In the genomic region with DNA sequence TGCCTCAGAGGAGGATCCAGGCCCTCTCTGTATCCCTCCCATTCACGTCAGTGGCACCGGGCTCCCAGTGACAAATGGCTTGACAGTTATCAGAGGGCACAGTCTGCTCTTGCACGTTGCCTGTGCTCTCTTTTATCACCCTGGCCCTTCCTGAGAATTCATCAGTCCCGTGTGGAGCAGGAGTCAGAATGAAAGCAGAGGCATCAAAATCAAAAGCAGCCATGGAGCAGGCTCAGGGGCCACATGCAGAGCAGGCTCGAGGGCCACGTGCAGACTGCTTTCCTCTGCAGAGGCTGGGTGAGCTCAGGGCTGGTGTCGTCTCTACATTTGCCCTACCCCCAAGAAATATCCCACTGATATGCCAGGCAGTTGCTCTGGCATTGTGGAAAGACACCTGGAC, we compare ENCODE assay signal across 9 mouse cellular contexts. TPM values are rescaled to one million over a fixed set of nuclear protein-coding genes. Genes with fewer than 3 reads are reported as not detected.
DNase-seq lines count a peak whose midpoint lies in the region; ATAC-seq lines count a peak whose summit lies in the region.
"Had no signal": no experiment of that assay in that cellular context is flagged by ENCODE, and none has a peak within 500 bp of the region (broad histone marks: within the 10 kb centered on the region; RNA-seq: fewer than 3 reads in every experiment).

No protein-coding gene starts in this region.

- WGBS in lung, embryonic 15.5 days = 22% methylated on average over 7 of the region's 7 CpGs
- 32% methylated on average over 7 of the region's 7 CpGs for WGBS in intestine, embryonic 15.5 days
- WGBS in midbrain, embryonic 16.5 days = 37% methylated on average over 7 of the region's 7 CpGs

- H3K9ac ChIP-seq in lung, embryonic 15.5 days = no peak overlapping the region
- H3K9ac ChIP-seq in intestine, embryonic 15.5 days = no peak overlapping the region
- H3K9ac ChIP-seq in midbrain, embryonic 16.5 days (ENCODE audit: low read depth, low read length) = no peak overlapping the region
- H3K9ac ChIP-seq: neural tube, embryonic 13.5 days had no signal

- DNase-seq in adrenal gland, adult 2 months = peak; percentile 35
- DNase-seq in adrenal gland, postnatal 10 days = no peak
- no peak for DNase-seq in lung, adult 18-20 months
- DNase-seq in ovary, postnatal 10 days (ENCODE audit: low spot score) = no peak
- DNase-seq in frontal cortex, postnatal 14 days (ENCODE audit: low spot score in 2 of 2) = no peak

- no peak overlapping the region for H3K4me3 ChIP-seq in lung, embryonic 15.5 days
- H3K4me3 ChIP-seq in intestine, embryonic 15.5 days (replicated peaks) = no peak overlapping the region
- H3K4me3 ChIP-seq in midbrain, embryonic 16.5 days (ENCODE audit: low read depth, low read length) = no peak overlapping the region
- H3K4me3 ChIP-seq: neural tube, embryonic 13.5 days had no signal

- H3K9me3 ChIP-seq in lung, embryonic 15.5 days = no peaks in the 10 kb centered on the region
- H3K9me3 ChIP-seq in intestine, embryonic 15.5 days = no peaks in the 10 kb centered on the region
- H3K9me3 ChIP-seq in midbrain, embryonic 16.5 days (replicated peaks; ENCODE audit: control insufficient read depth, low read length, poor library complexity, severe bottlenecking) = no peaks in the 10 kb centered on the region
- H3K9me3 ChIP-seq: neural tube, embryonic 13.5 days had no signal

- no peak overlapping the region for H3K4me2 ChIP-seq in lung, embryonic 15.5 days
- H3K4me2 ChIP-seq in intestine, embryonic 15.5 days (replicated peaks) = no peak overlapping the region
- H3K4me2 ChIP-seq in midbrain, embryonic 16.5 days (ENCODE audit: low read length) = no peak overlapping the region
- H3K4me2 ChIP-seq: neural tube, embryonic 13.5 days had no signal

- peak overlapping the region; percentile 45 for H3K27ac ChIP-seq in lung, embryonic 15.5 days
- peak overlapping the region; percentile 65 for H3K27ac ChIP-seq in intestine, embryonic 15.5 days
- peak overlapping the region; percentile 72 for H3K27ac ChIP-seq in midbrain, embryonic 16.5 days (ENCODE audit: low read length)

- no peaks in the 10 kb centered on the region for H3K36me3 ChIP-seq in lung, embryonic 15.5 days
- no peaks in the 10 kb centered on the region for H3K36me3 ChIP-seq in intestine, embryonic 15.5 days
- H3K36me3 ChIP-seq in midbrain, embryonic 16.5 days (ENCODE audit: control insufficient read depth, insufficient read depth, low read length) = no peaks in the 10 kb centered on the region
- H3K36me3 ChIP-seq: neural tube, embryonic 13.5 days had no signal

- peaks cover 28% of the 10 kb centered on the region for H3K4me1 ChIP-seq in lung, embryonic 15.5 days
- H3K4me1 ChIP-seq in intestine, embryonic 15.5 days (replicated peaks) = peaks cover 17% of the 10 kb centered on the region
- H3K4me1 ChIP-seq in midbrain, embryonic 16.5 days (ENCODE audit: control insufficient read depth, insufficient read depth, low read length) = peaks cover 11% of the 10 kb centered on the region

- H3K27me3 ChIP-seq in lung, embryonic 15.5 days = no peaks in the 10 kb centered on the region
- H3K27me3 ChIP-seq in intestine, embryonic 15.5 days (replicated peaks) = no peaks in the 10 kb centered on the region
- H3K27me3 ChIP-seq in midbrain, embryonic 16.5 days (ENCODE audit: control insufficient read depth, insufficient read depth, low read depth, low read length) = no peaks in the 10 kb centered on the region
- H3K27me3 ChIP-seq: neural tube, embryonic 13.5 days had no signal

- ATAC-seq in lung, embryonic 15.5 days (ENCODE audit: borderline replicate concordance, extremely low read depth, low FRiP score, low TSS enrichment) = no peak
- ATAC-seq in intestine, embryonic 15.5 days = peak; percentile 55
- no peak for ATAC-seq in midbrain, embryonic 16.5 days

RNA-seq across cellular contexts. Expression of a gene that starts 29.5 kb away (rescaled TPM):
- total RNA-seq in adrenal gland, adult 2 months (2021) = 1 to 10 TPM; 3.8 to 4.7 TPM
- 1.8 and 2.6 TPM in 2 replicates for polyA plus RNA-seq in adrenal gland, adult 2 months (2012; rRNA removed)
- total RNA-seq in adrenal gland, postnatal 10 days (2021) = 1 to 10 TPM; 5.9 to 7.1 TPM
- 6.3 and 7.3 TPM in 2 replicates for polyA plus RNA-seq in lung, embryonic 15.5 days (2015; fragmentation: Nextera tagmentation; extraction: Ambion mirVana)
- polyA plus RNA-seq in intestine, embryonic 15.5 days (2015; fragmentation: Nextera tagmentation; extraction: Ambion mirVana) = 23.2 and 23.7 TPM in 2 replicates
- 1.5 and 2.7 TPM in 2 replicates for polyA plus RNA-seq in midbrain, embryonic 16.5 days (2015; fragmentation: Nextera tagmentation; extraction: Ambion mirVana)

RNA-seq across cellular contexts. Expression of a gene that starts 33.5 kb away (rescaled TPM):
- total RNA-seq in adrenal gland, adult 2 months (2021) = 10 to 100 TPM; 69.4 to 69.9 TPM
- polyA plus RNA-seq in adrenal gland, adult 2 months (2012; rRNA removed) = 9.2 and 12.9 TPM in 2 replicates
- 10 to 100 TPM; 68.6 to 72.0 TPM for total RNA-seq in adrenal gland, postnatal 10 days (2021)
- polyA plus RNA-seq in lung, embryonic 15.5 days (2015; fragmentation: Nextera tagmentation; extraction: Ambion mirVana) = 104 and 110 TPM in 2 replicates
- polyA plus RNA-seq in intestine, embryonic 15.5 days (2015; fragmentation: Nextera tagmentation; extraction: Ambion mirVana) = 135 and 139 TPM in 2 replicates
- polyA plus RNA-seq in midbrain, embryonic 16.5 days (2015; fragmentation: Nextera tagmentation; extraction: Ambion mirVana) = 132 and 133 TPM in 2 replicates
